Mouse (Mus musculus): ENCODE measurements at regions not wholly inside any gene's neighbourhood (a gene's known extent, or its start where the extent isn't known, plus 50 kb on each side); places are given as distances from the start of the nearest gene placed in this dataset.

GRCm38 (mm10) chrX:42332906-42333305 is 156.6 kb upstream of the Tex13c2 start:
- peak overlapping the region; percentile 54; the same call in 1 of the 2 replicates for H3K27ac ChIP-seq (ENCODE audit: low read depth)

GRCm38 (mm10) chrX:42333631-42334030 is 155.9 kb upstream of the Tex13c2 start:
- no peaks in the 10 kb centered on the region for H3K36me3 ChIP-seq (ENCODE audit: insufficient read depth)
- peak; percentile 32 for DNase-seq
- no peak overlapping the region for H3K4me2 ChIP-seq
- TF ChIP-seq CTCF (IDR thresholded peaks at IDR 0.05; ENCODE audit: low read depth): no peak
- no peak overlapping the region for H3K9ac ChIP-seq
- no peak overlapping the region for H3K27ac ChIP-seq (ENCODE audit: low read depth)
- H3K4me1 ChIP-seq (ENCODE audit: insufficient read depth): no peaks in the 10 kb centered on the region
- WGBS: 56% methylated on average over 4 of the region's 4 CpGs
- no peak overlapping the region for H3K4me3 ChIP-seq (ENCODE audit: low read depth, low read length)
- H3K9me3 ChIP-seq (ENCODE audit: low read depth, low read length): no peaks in the 10 kb centered on the region
- no peak for ATAC-seq (ENCODE audit: insufficient read depth)
- no peaks in the 10 kb centered on the region for H3K27me3 ChIP-seq (ENCODE audit: insufficient read depth, low read length)

More at GRCm38 (mm10) chrX:42332906-42333305, 156.6 kb upstream of the Tex13c2 start:
- no peak overlapping the region for H3K4me2 ChIP-seq
- DNase-seq (peak; percentile 52), ATAC-seq (ENCODE audit: insufficient read depth) (no peak)
- no peak overlapping the region for H3K9ac ChIP-seq
- H3K4me1 ChIP-seq (ENCODE audit: insufficient read depth): no peaks in the 10 kb centered on the region
- 48% methylated on average over 7 of the region's 7 CpGs for WGBS
- no peak overlapping the region for H3K4me3 ChIP-seq (ENCODE audit: low read depth, low read length)
- H3K27me3 ChIP-seq (ENCODE audit: insufficient read depth, low read length): no peaks in the 10 kb centered on the region
- H3K9me3 ChIP-seq (ENCODE audit: low read depth, low read length): no peaks in the 10 kb centered on the region
- TF ChIP-seq CTCF (IDR thresholded peaks at IDR 0.05; ENCODE audit: low read depth): no peak
- H3K36me3 ChIP-seq (ENCODE audit: insufficient read depth): no peaks in the 10 kb centered on the region

- no peak overlapping the region for H3K4me3 ChIP-seq (ENCODE audit: low read depth, low read length)
- no peaks in the 10 kb centered on the region for H3K4me1 ChIP-seq (ENCODE audit: insufficient read depth)
- no peak overlapping the region for H3K4me2 ChIP-seq
- no peaks in the 10 kb centered on the region for H3K9me3 ChIP-seq (ENCODE audit: low read depth, low read length)
- no peaks in the 10 kb centered on the region for H3K27me3 ChIP-seq (ENCODE audit: insufficient read depth, low read length)
- H3K9ac ChIP-seq: no peak overlapping the region
- ATAC-seq (ENCODE audit: insufficient read depth): no peak
- no peak for TF ChIP-seq CTCF (IDR thresholded peaks at IDR 0.05; ENCODE audit: low read depth)
- 84% methylated on average over 2 of the region's 2 CpGs for WGBS
- DNase-seq: no peak
- H3K27ac ChIP-seq (ENCODE audit: low read depth): no peak overlapping the region
- H3K36me3 ChIP-seq (ENCODE audit: insufficient read depth): no peaks in the 10 kb centered on the region
Observed at GRCm38 (mm10) chrX:42334794-42335193, 154.7 kb upstream of the Tex13c2 start.

GRCm38 (mm10) chrX:42336772-42337171 is 152.7 kb upstream of the Tex13c2 start:
- Histone ChIP-seq H3K27ac (ENCODE audit: low read depth) (no peak overlapping the region), H3K27me3 (ENCODE audit: insufficient read depth, low read length) (no peaks in the 10 kb centered on the region), H3K9ac (no peak overlapping the region), H3K4me2 (no peak overlapping the region), H3K36me3 (ENCODE audit: insufficient read depth) (no peaks in the 10 kb centered on the region), H3K9me3 (ENCODE audit: low read depth, low read length) (no peaks in the 10 kb centered on the region), H3K4me3 (ENCODE audit: low read depth, low read length) (no peak overlapping the region), H3K4me1 (ENCODE audit: insufficient read depth) (no peaks in the 10 kb centered on the region)
- no peak for TF ChIP-seq CTCF (IDR thresholded peaks at IDR 0.05; ENCODE audit: low read depth)
- WGBS: 86% methylated on average over 3 of the region's 3 CpGs
- no peak for DNase-seq
- ATAC-seq (ENCODE audit: insufficient read depth): no peak

- Histone ChIP-seq H3K4me2 (no peak overlapping the region), H3K27ac (ENCODE audit: low read depth) (no peak overlapping the region), H3K27me3 (ENCODE audit: insufficient read depth, low read length) (no peaks in the 10 kb centered on the region), H3K36me3 (ENCODE audit: insufficient read depth) (no peaks in the 10 kb centered on the region), H3K9me3 (ENCODE audit: low read depth, low read length) (no peaks in the 10 kb centered on the region), H3K9ac (no peak overlapping the region), H3K4me3 (ENCODE audit: low read depth, low read length) (no peak overlapping the region), H3K4me1 (ENCODE audit: insufficient read depth) (no peaks in the 10 kb centered on the region)
- WGBS: 42% methylated on average over 7 of the region's 7 CpGs
- DNase-seq (no peak), ATAC-seq (ENCODE audit: insufficient read depth) (no peak)
- TF ChIP-seq CTCF (IDR thresholded peaks at IDR 0.05; ENCODE audit: low read depth): no peak
Observed at GRCm38 (mm10) chrX:42342362-42342761, 147.1 kb upstream of the Tex13c2 start.

GRCm38 (mm10) chrX:42342951-42343879 is 146.3 kb upstream of the Tex13c2 start:
- WGBS: 17% methylated on average over 16 of the region's 16 CpGs
- DNase-seq (peak; percentile 35), ATAC-seq (ENCODE audit: insufficient read depth) (peak; percentile 73; the same call in 1 of the 2 replicates)
- Histone ChIP-seq H3K4me1 (ENCODE audit: insufficient read depth) (no peaks in the 10 kb centered on the region), H3K4me2 (0 out of 2 replicates have a peak overlapping the region, but pooled peaks have one; percentile 3), H3K4me3 (ENCODE audit: low read depth, low read length) (no peak overlapping the region), H3K27me3 (ENCODE audit: insufficient read depth, low read length) (no peaks in the 10 kb centered on the region), H3K36me3 (ENCODE audit: insufficient read depth) (no peaks in the 10 kb centered on the region), H3K27ac (ENCODE audit: low read depth) (no peak overlapping the region), H3K9me3 (ENCODE audit: low read depth, low read length) (no peaks in the 10 kb centered on the region), H3K9ac (no peak overlapping the region)
- no peak for TF ChIP-seq CTCF (IDR thresholded peaks at IDR 0.05; ENCODE audit: low read depth)

GRCm38 (mm10) chrX:42352610-42353254 is 136.8 kb upstream of the Tex13c2 start:
- Histone ChIP-seq H3K4me2 (no peak overlapping the region), H3K27me3 (ENCODE audit: insufficient read depth, low read length) (no peaks in the 10 kb centered on the region)

More at GRCm38 (mm10) chrX:42352610-42353254, 136.8 kb upstream of the Tex13c2 start:
- H3K27ac ChIP-seq (ENCODE audit: low read depth): no peak overlapping the region
- no peak for DNase-seq
- no peak overlapping the region for H3K9ac ChIP-seq
- 74% methylated on average over 5 of the region's 5 CpGs for WGBS
- H3K4me1 ChIP-seq (ENCODE audit: insufficient read depth): no peaks in the 10 kb centered on the region
- no peaks in the 10 kb centered on the region for H3K36me3 ChIP-seq (ENCODE audit: insufficient read depth)
- no peak for TF ChIP-seq CTCF (IDR thresholded peaks at IDR 0.05; ENCODE audit: low read depth)
- no peaks in the 10 kb centered on the region for H3K9me3 ChIP-seq (ENCODE audit: low read depth, low read length)
- no peak for ATAC-seq (ENCODE audit: insufficient read depth)
- no peak overlapping the region for H3K4me3 ChIP-seq (ENCODE audit: low read depth, low read length)
